Mouse (Mus musculus) thymus, adult 2 months (tissue): ENCODE results near the gene Nhsl1.

Source experiments
- CTCF ChIP-seq: fragments of 200-500 bp; IDR thresholded peaks from 2 replicates; pipeline ENCODE4 v1.5.1; 2012; ENCODE audit warnings: mild to moderate bottlenecking, control low read depth, low read length, moderate library complexity, borderline replicate concordance; ENCODE audit not compliant: control insufficient read depth, poor library complexity, insufficient read depth; ENCODE audit errors: extremely low read depth
- POLR2A ChIP-seq: fragments of 200-500 bp; IDR thresholded peaks from 2 replicates; pipeline ENCODE4 v1.6.1; 2012; ENCODE audit warnings: mild to moderate bottlenecking, low read length, control low read depth, moderate library complexity; ENCODE audit not compliant: control insufficient read depth, poor library complexity, insufficient read depth; ENCODE audit errors: extremely low read depth

- TF ChIP-seq CTCF, result no peak
- TF ChIP-seq POLR2A, result no peak
Measured at GRCm38 (mm10) chr10:18562940-18563339, 244.2 kb downstream of the Nhsl1 start.
